Mouse (Mus musculus) heart, adult 9 months (tissue): ENCODE results near the gene F2rl2.

ENCODE experiments used
- DNase-seq, 2 experiments: peaks; one replicate each; pipeline ENCODE4 v3.0.0; 2022; ENCODE audit warnings: low spot score in 2 of 2

Gene F2rl2

GRCm38 (mm10) chr13:95697874-95698273, 1.2 kb downstream of the F2rl2 start:
- DNase-seq = no peak

GRCm38 (mm10) chr13:95703376-95703775, 6.7 kb downstream of the F2rl2 start:
- DNase-seq = no peak

- DNase-seq = no peak
These were observed 8.9 kb downstream of the F2rl2 start for GRCm38 (mm10) chr13:95705589-95705988.

GRCm38 (mm10) chr13:95712054-95712453, 15.4 kb downstream of the F2rl2 start:
- DNase-seq = no peak

GRCm38 (mm10) chr13:95712570-95713268, 16.1 kb downstream of the F2rl2 start:
- no peak for DNase-seq

GRCm38 (mm10) chr13:95714271-95714975, 17.8 kb downstream of the F2rl2 start:
- no peak for DNase-seq

GRCm38 (mm10) chr13:95715356-95715755, 18.7 kb downstream of the F2rl2 start:
- no peak for DNase-seq

- peak; percentile 40 to 59 for DNase-seq
These were observed 22.9 kb downstream of the F2rl2 start for GRCm38 (mm10) chr13:95719320-95720232.

- no peak for DNase-seq
These were observed 33.8 kb downstream of the F2rl2 start for GRCm38 (mm10) chr13:95730491-95730890.

GRCm38 (mm10) chr13:95739651-95740050, 43.0 kb downstream of the F2rl2 start:
- no peak for DNase-seq

- no peak for DNase-seq
These were observed 45.4 kb downstream of the F2rl2 start for GRCm38 (mm10) chr13:95741813-95742689.

- DNase-seq = no peak
These were observed 46.3 kb downstream of the F2rl2 start for GRCm38 (mm10) chr13:95742881-95743466.

GRCm38 (mm10) chr13:95745451-95745850, 48.8 kb downstream of the F2rl2 start:
- DNase-seq = no peak

GRCm38 (mm10) chr13:95746509-95746908, 49.9 kb downstream of the F2rl2 start:
- DNase-seq = no peak

GRCm38 (mm10) chr13:95747101-95747500, 50.4 kb downstream of the F2rl2 start:
- no peak for DNase-seq

GRCm38 (mm10) chr13:95747541-95747940, 50.9 kb downstream of the F2rl2 start:
- DNase-seq = no peak
